Mouse (Mus musculus) small intestine, adult 2 months (tissue): ENCODE results near the gene Pcolce. TPM values are rescaled to one million over a fixed set of nuclear protein-coding genes. Genes with fewer than 3 reads are reported as not detected.

Experiments
- H3K27ac ChIP-seq: fragments of 200-500 bp; 2 replicates; pipeline ENCODE4 v1.5.1; 2012; ENCODE audit warnings: low read depth, low read length, control low read depth, inconsistent platforms; ENCODE audit not compliant: insufficient read depth
- H3K27me3 ChIP-seq: fragments of 200-500 bp; 2 replicates; pipeline ENCODE4 v1.6.1; 2012; ENCODE audit warnings: mild to moderate bottlenecking, moderate library complexity, low read length, inconsistent platforms; ENCODE audit not compliant: control insufficient read depth, insufficient read depth
- H3K36me3 ChIP-seq: fragments of 200-500 bp; 2 replicates; pipeline ENCODE4 v1.6.1; 2012; ENCODE audit warnings: mild to moderate bottlenecking, low read length, control low read depth, inconsistent platforms; ENCODE audit not compliant: control insufficient read depth, insufficient read depth
- H3K4me1 ChIP-seq: fragments of 200-500 bp; 2 replicates; pipeline ENCODE4 v1.6.1; 2012; ENCODE audit warnings: low read length, inconsistent platforms, mixed read lengths; ENCODE audit not compliant: control insufficient read depth, insufficient read depth, insufficient read length
- H3K4me3 ChIP-seq: fragments of 200-500 bp; 2 replicates; pipeline ENCODE4 v1.5.1; 2012; ENCODE audit warnings: low read depth, mild to moderate bottlenecking, control low read depth, inconsistent platforms, low read length, moderate library complexity
- CTCF ChIP-seq: fragments of 200-500 bp; IDR thresholded peaks from 2 replicates; pipeline ENCODE4 v1.5.1; 2012; ENCODE audit warnings: low read depth, mild to moderate bottlenecking, control low read depth, inconsistent platforms, low read length, moderate library complexity, mixed read lengths; ENCODE audit not compliant: insufficient replicate concordance, insufficient read length; ENCODE audit errors: extremely low read depth
- POLR2A ChIP-seq: fragments of 200-500 bp; IDR thresholded peaks from 2 replicates; pipeline ENCODE4 v1.6.1; 2012; ENCODE audit warnings: low read depth, mild to moderate bottlenecking, control low read depth, inconsistent platforms, low read length, moderate library complexity
- WGBS: fragments of 180-500 bp; shearing (Covaris S2); methylation state at CpG from one replicate; pipeline ENCODE4 v1.1.7; 2018; 5-methylcytosine and 5-hydroxymethylcytosine counted together
- polyA plus RNA-seq: library from polyadenylated mRNA; depleted of rRNA; stranded (reverse); fragments of >200 nt; gene quantifications from 2 replicates; pipeline ENCODE4 v1.2.3, GENCODE M21; 2012

The Pcolce gene
- polyA plus RNA-seq, 1 experiment: 30.4 TPM

GRCm38 (mm10) chr5:137570691-137571586, 42.6 kb downstream of the Pcolce start:
- Histone ChIP-seq H3K4me1 (peaks cover 3% of the 10 kb centered on the region), H3K36me3 (no peaks in the 10 kb centered on the region), H3K27me3 (no peaks in the 10 kb centered on the region), H3K27ac (no peak overlapping the region), H3K4me3 (no peak overlapping the region)
- TF ChIP-seq POLR2A: no peak
- no peak for TF ChIP-seq CTCF
- WGBS: 66% methylated on average over 17 of the region's 17 CpGs

GRCm38 (mm10) chr5:137570181-137570580, 43.4 kb downstream of the Pcolce start:
- WGBS: 42% methylated on average over 7 of the region's 7 CpGs
- Histone ChIP-seq H3K27ac (no peak overlapping the region), H3K4me3 (no peak overlapping the region), H3K36me3 (no peaks in the 10 kb centered on the region), H3K4me1 (peaks cover 3% of the 10 kb centered on the region), H3K27me3 (no peaks in the 10 kb centered on the region)
- no peak for TF ChIP-seq POLR2A
- TF ChIP-seq CTCF: no peak

GRCm38 (mm10) chr5:137569665-137570064, 43.9 kb downstream of the Pcolce start, which contains the start of gene Tfr2:
Tfr2 (plus strand) TSS chr5:137569840.
- Histone ChIP-seq H3K27ac (no peak within 1 kb of the TSS), H3K4me3 (peak within 1 kb of the TSS; percentile 16; the same call in 1 of the 2 replicates), H3K36me3 (no peaks in the 10 kb centered on the region), H3K4me1 (peaks cover 3% of the 10 kb centered on the region), H3K27me3 (no peaks in the 10 kb centered on the region)
- WGBS: 7% methylated on average over 9 of the region's 9 CpGs
- TF ChIP-seq CTCF: no peak
- TF ChIP-seq POLR2A: no peak

GRCm38 (mm10) chr5:137569031-137569430, 44.6 kb downstream of the Pcolce start:
- WGBS: 64% methylated on average over 12 of the region's 12 CpGs
- Histone ChIP-seq H3K36me3 (no peaks in the 10 kb centered on the region), H3K27me3 (no peaks in the 10 kb centered on the region), H3K4me1 (peaks cover 3% of the 10 kb centered on the region), H3K4me3 (no peak overlapping the region), H3K27ac (no peak overlapping the region)
- no peak for TF ChIP-seq CTCF
- TF ChIP-seq POLR2A: no peak

- H3K27ac ChIP-seq: no peak overlapping the region
- 75% methylated on average over 8 of the region's 8 CpGs for WGBS
- peaks cover 3% of the 10 kb centered on the region for H3K4me1 ChIP-seq
Measured at GRCm38 (mm10) chr5:137568223-137568798, 45.3 kb downstream of the Pcolce start.

GRCm38 (mm10) chr5:137566416-137566815, 47.2 kb downstream of the Pcolce start:
- Histone ChIP-seq H3K27ac (no peak overlapping the region), H3K36me3 (no peaks in the 10 kb centered on the region), H3K27me3 (no peaks in the 10 kb centered on the region), H3K4me1 (peaks cover 3% of the 10 kb centered on the region), H3K4me3 (no peak overlapping the region)
- WGBS: 93% methylated on average over 5 of the region's 5 CpGs
- TF ChIP-seq CTCF (no peak), POLR2A (no peak)

More at GRCm38 (mm10) chr5:137568223-137568798, 45.3 kb downstream of the Pcolce start:
- H3K27me3 ChIP-seq: no peaks in the 10 kb centered on the region
- TF ChIP-seq CTCF (no peak), POLR2A (no peak)
- no peak overlapping the region for H3K4me3 ChIP-seq
- H3K36me3 ChIP-seq: no peaks in the 10 kb centered on the region

GRCm38 (mm10) chr5:137565744-137566143, 47.8 kb downstream of the Pcolce start:
- Histone ChIP-seq H3K4me3 (no peak overlapping the region), H3K27me3 (no peaks in the 10 kb centered on the region), H3K27ac (no peak overlapping the region), H3K36me3 (no peaks in the 10 kb centered on the region), H3K4me1 (peaks cover 3% of the 10 kb centered on the region)
- TF ChIP-seq CTCF: no peak
- TF ChIP-seq POLR2A: no peak
- WGBS: 70% methylated on average over 6 of the region's 6 CpGs
